Mouse (Mus musculus) neural tube, embryonic 11.5 days (tissue): ENCODE data around the gene Naglu. TPM values are rescaled to one million over a fixed set of nuclear protein-coding genes. Genes with fewer than 3 reads are reported as not detected.

ENCODE experiments used
- ATAC-seq: fragments of 200-750 bp; cut with Nextera tagmentation; 2 replicates; pipeline ENCODE4 v1.8.0; 2017; ENCODE audit warnings: moderate number of reproducible peaks, mild to moderate bottlenecking, moderate TSS enrichment, moderate library complexity; ENCODE audit not compliant: insufficient read depth, low FRiP score, low TSS enrichment
- DNase-seq: peaks from one replicate; pipeline ENCODE4 v3.0.0-alpha.2; 2015; ENCODE audit warnings: low spot score
- H3K27ac ChIP-seq: fragments of 300-500 bp; sonication (generic); 2 replicates; pipeline ENCODE4 v1.5.1; 2014; ENCODE audit warnings: low read depth, mild to moderate bottlenecking, low read length
- H3K27me3 ChIP-seq: fragments of 300-500 bp; sonication (generic); 2 replicates; pipeline ENCODE4 v1.6.1; 2014; ENCODE audit warnings: mild to moderate bottlenecking, low read length, mixed read lengths; ENCODE audit not compliant: control insufficient read depth, insufficient read depth
- H3K36me3 ChIP-seq: fragments of 300-500 bp; sonication (generic); 2 replicates; pipeline ENCODE4 v1.6.1; 2014; ENCODE audit warnings: mild to moderate bottlenecking, low read length, moderate library complexity, mixed read lengths; ENCODE audit not compliant: control insufficient read depth, insufficient read depth
- H3K4me1 ChIP-seq: fragments of 300-500 bp; sonication (generic); 2 replicates; pipeline ENCODE4 v1.6.1; 2014; ENCODE audit warnings: low read length, mixed read lengths; ENCODE audit not compliant: control insufficient read depth, insufficient read depth
- H3K4me2 ChIP-seq: fragments of 300-500 bp; sonication (generic); 2 replicates; pipeline ENCODE4 v1.6.1; 2014; ENCODE audit warnings: low read depth, mild to moderate bottlenecking, moderate library complexity
- H3K4me3 ChIP-seq: fragments of 300-500 bp; sonication (generic); 2 replicates; pipeline ENCODE4 v1.5.1; 2014; ENCODE audit warnings: low read depth, low read length
- H3K9ac ChIP-seq: fragments of 300-500 bp; sonication (generic); 2 replicates; pipeline ENCODE4 v1.6.1; 2014; ENCODE audit warnings: mild to moderate bottlenecking, low read length
- H3K9me3 ChIP-seq: fragments of 300-500 bp; sonication (generic); 2 replicates; pipeline ENCODE4 v1.6.1; 2016; ENCODE audit warnings: low read length; ENCODE audit not compliant: control insufficient read depth
- WGBS: fragments of 180-500 bp; shearing (Covaris S2); extraction: QIAGEN DNeasy Blood & Tissue Kit; methylation state at CpG from one replicate; pipeline ENCODE4 v1.1.7; 2014; 5-methylcytosine and 5-hydroxymethylcytosine counted together
- polyA plus RNA-seq: library from polyadenylated mRNA; unstranded; fragments of >200 nt; fragmentation: Nextera tagmentation; extraction: Ambion mirVana; gene quantifications from 2 replicates; pipeline ENCODE4 v1.2.1, GENCODE M21; 2014

Naglu gene
- polyA plus RNA-seq, 1 experiment from 2014 or later, result 5.8 TPM

DNA sequence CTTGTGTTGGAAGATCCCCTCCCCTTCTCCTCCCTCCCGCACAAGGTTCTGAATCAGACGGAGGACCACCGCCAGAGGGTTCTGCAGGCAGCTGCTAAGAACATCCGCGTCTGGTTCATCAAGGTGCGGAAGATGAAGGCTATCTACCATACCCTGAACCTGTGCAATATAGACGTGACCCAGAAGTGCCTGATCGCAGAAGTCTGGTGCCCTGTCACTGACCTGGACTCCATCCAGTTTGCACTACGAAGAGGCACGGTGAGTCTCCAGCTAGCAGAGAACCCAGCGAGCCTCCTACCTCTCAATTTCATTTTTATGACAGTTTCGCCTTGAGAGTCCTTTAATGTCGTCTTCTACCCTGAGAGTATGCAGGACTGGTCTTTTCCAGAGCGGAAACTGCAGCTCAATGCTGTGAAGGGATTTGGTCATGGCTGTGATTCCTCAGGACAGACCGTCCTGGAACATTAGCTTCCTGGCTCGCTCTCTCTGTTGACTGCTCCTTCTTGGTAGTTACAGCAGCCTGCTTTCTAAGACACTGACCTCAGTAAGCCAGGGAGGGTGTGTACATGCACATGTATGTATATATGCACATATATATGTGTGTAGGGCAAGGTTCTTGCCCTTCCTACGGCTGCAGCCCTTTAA is 35.8 kb upstream of the Naglu start:
- Histone ChIP-seq H3K4me2 (no peak overlapping the region), H3K27me3 (no peaks in the 10 kb centered on the region), H3K4me3 (no peak overlapping the region), H3K9ac (no peak overlapping the region), H3K9me3 (no peaks in the 10 kb centered on the region), H3K4me1 (no peaks in the 10 kb centered on the region), H3K27ac (no peak overlapping the region), H3K36me3 (peaks cover 7% of the 10 kb centered on the region)
- ATAC-seq (no peak), DNase-seq (no peak)
- 94% methylated on average over 17 of the region's 17 CpGs for WGBS

DNA sequence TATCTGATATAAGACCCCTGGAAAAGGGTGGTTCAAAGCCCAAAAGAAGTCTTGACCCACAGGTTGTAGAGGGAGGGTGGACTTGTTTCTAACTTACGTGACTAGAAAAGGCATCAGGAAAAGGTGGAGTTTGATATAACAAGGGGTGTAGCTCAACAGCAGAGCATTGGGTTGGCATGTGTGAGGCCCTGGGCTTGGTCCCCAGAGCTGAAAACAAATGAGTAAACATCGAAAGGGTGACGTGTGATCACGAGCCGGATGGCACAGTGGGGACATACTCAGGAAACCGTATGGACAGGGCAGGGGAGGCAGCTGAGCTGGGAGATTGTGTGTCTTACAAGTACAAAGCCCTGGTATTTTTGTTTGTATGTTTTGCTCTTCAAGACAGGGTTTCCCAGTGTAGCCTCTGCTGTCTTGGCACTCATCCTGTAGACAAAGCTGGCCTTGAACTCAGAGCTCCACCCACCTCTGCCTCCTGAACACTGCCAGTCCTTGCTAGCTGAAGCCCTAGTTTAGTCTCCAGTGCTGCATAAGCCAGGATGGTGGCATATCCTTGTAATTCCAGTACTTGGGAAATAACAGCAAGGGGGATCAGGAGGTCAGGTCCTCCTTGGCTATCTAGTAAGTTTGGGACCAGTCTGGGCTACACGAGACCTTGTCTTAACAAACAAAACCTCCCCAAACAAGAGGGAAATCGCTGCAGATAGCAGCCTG is 35.0 kb upstream of the Naglu start:
- no peak overlapping the region for H3K4me2 ChIP-seq
- WGBS, result 95% methylated on average over 8 of the region's 8 CpGs
- peaks cover 7% of the 10 kb centered on the region for H3K36me3 ChIP-seq
- no peak for ATAC-seq
- H3K27me3 ChIP-seq, result no peaks in the 10 kb centered on the region
- H3K4me1 ChIP-seq, result no peaks in the 10 kb centered on the region
- H3K4me3 ChIP-seq, result no peak overlapping the region
- H3K9ac ChIP-seq, result no peak overlapping the region
- DNase-seq, result no peak
- no peaks in the 10 kb centered on the region for H3K9me3 ChIP-seq
- no peak overlapping the region for H3K27ac ChIP-seq

DNA sequence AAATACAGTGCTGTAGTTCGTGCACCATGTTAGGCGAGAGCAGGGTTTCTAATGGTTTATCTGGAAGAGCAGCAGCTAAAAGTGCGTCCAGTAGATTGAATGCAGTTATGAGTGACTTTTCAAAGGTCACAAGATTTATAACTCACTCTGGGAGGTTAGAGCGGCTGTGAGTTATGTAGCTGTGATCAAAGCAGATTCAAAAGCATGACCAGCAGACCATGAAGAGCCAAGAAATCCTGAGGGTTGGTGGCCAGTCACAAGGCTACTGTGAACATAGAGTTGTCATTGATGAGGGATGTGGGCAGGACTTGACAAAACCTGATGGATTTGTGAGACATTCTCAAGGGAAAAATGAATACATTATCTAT is 34.5 kb upstream of the Naglu start:
- peaks cover 7% of the 10 kb centered on the region for H3K36me3 ChIP-seq
- no peak for DNase-seq
- H3K9ac ChIP-seq, result no peak overlapping the region
- ATAC-seq, result no peak
- no peak overlapping the region for H3K27ac ChIP-seq
- no peak overlapping the region for H3K4me3 ChIP-seq
- H3K4me2 ChIP-seq, result no peak overlapping the region
- no peaks in the 10 kb centered on the region for H3K27me3 ChIP-seq
- H3K4me1 ChIP-seq, result no peaks in the 10 kb centered on the region
- H3K9me3 ChIP-seq, result no peaks in the 10 kb centered on the region
- WGBS, result 87% methylated on average over 4 of the region's 4 CpGs

DNA sequence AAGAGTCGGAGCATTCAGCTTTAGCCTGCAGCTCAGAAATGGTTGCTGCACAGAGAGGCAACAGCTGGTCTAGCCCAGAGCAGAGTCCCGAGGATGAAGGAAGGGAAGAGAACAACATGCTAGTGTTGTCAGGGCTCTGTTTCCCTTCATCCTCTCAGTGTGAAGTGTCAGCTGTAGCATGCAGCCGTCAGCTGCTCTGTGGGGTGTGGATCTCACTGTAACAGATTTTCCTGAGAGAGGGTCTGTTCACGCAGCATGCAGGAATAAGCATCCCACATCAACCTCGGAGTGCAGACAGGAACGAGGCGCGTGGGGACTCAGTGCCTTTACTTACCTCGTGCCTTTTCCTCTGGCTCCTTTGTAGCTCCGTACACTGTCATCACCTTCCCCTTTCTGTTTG is 32.0 kb upstream of the Naglu start:
- 86% methylated on average over 10 of the region's 10 CpGs for WGBS
- no peaks in the 10 kb centered on the region for H3K9me3 ChIP-seq
- ATAC-seq (no peak), DNase-seq (no peak)
- no peak overlapping the region for H3K9ac ChIP-seq
- no peak overlapping the region for H3K4me3 ChIP-seq
- no peak overlapping the region for H3K4me2 ChIP-seq
- H3K4me1 ChIP-seq, result no peaks in the 10 kb centered on the region
- no peak overlapping the region for H3K27ac ChIP-seq
- H3K36me3 ChIP-seq, result peaks cover 3% of the 10 kb centered on the region; the same call in 1 of the 2 replicates
- H3K27me3 ChIP-seq, result no peaks in the 10 kb centered on the region

DNA sequence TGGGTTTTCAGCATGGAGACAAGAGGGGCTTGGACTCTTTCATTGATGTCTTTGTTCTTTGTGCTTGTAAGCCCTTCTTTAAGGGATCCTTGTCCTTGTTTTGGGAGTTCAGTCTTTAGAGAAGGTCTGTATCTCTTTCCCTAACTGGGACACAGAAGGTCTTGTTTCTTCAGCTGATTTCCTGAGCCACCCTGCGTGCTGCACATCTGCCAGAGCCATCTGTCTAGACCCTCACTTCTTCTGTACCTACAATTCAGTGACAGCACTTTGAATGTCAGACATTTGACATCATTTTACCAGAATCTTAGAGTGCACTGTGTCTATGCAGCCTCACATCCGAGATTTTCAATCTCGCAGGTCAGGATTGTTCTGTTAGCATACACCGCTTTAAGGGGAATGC is 24.0 kb upstream of the Naglu start:
- H3K4me3 ChIP-seq, result no peak overlapping the region
- peaks cover 11% of the 10 kb centered on the region for H3K36me3 ChIP-seq
- H3K4me2 ChIP-seq, result no peak overlapping the region
- no peak overlapping the region for H3K27ac ChIP-seq
- WGBS, result 89% methylated on average over 4 of the region's 4 CpGs
- no peak overlapping the region for H3K9ac ChIP-seq
- no peak for DNase-seq
- ATAC-seq, result no peak
- no peaks in the 10 kb centered on the region for H3K4me1 ChIP-seq
- no peaks in the 10 kb centered on the region for H3K27me3 ChIP-seq
- no peaks in the 10 kb centered on the region for H3K9me3 ChIP-seq

DNA sequence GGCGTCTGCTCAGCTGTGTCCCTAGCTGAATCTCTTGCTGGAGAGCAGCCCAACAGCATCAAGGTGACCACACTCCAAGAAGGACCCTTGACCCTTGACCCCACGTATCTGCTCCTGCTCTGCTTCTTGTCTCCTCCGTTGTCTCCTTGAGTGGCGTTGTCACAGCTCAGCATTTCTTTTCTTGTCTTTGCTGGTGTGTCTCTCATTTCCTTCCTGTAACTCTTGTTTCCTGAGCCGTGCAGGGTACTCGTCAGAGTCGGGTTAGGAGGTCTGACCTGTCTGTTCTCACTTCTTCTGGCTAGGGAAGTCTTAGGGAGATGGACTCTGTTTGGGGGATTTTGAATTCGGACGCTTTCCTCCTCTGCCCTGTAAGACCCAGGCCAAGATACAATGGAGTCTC is 23.4 kb upstream of the Naglu start:
- no peak overlapping the region for H3K4me3 ChIP-seq
- no peaks in the 10 kb centered on the region for H3K27me3 ChIP-seq
- no peak overlapping the region for H3K9ac ChIP-seq
- no peak overlapping the region for H3K4me2 ChIP-seq
- no peak overlapping the region for H3K27ac ChIP-seq
- H3K9me3 ChIP-seq, result no peaks in the 10 kb centered on the region
- H3K4me1 ChIP-seq, result no peaks in the 10 kb centered on the region
- no peak for DNase-seq
- H3K36me3 ChIP-seq, result peaks cover 11% of the 10 kb centered on the region
- no peak for ATAC-seq
- WGBS, result 75% methylated on average over 9 of the region's 9 CpGs

DNA sequence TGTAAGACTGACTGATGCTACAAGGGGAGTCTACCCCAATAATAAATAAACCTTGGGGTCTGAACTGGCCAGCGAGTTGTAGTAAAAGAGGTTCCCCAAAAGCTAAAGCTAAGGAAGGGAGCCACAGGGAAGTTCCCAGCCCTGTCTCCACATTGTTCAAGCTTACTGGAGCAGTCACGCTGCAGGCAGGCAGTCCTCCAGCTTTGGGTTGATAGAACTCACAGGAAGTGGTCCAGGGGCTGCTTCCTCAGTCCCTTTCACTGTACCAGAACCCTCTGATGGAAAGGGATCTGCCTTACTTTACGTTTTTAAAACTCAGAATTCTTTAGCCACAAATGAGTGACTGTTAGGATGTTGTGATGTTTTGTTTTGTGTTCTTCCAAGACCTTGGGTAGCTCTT is 22.3 kb upstream of the Naglu start:
- Histone ChIP-seq H3K9me3 (no peaks in the 10 kb centered on the region), H3K4me1 (no peaks in the 10 kb centered on the region), H3K27me3 (no peaks in the 10 kb centered on the region), H3K36me3 (peaks cover 11% of the 10 kb centered on the region), H3K27ac (no peak overlapping the region), H3K4me3 (no peak overlapping the region), H3K9ac (no peak overlapping the region), H3K4me2 (no peak overlapping the region)
- ATAC-seq (no peak), DNase-seq (no peak)
- WGBS, result 86% methylated on average over 3 of the region's 3 CpGs

DNA sequence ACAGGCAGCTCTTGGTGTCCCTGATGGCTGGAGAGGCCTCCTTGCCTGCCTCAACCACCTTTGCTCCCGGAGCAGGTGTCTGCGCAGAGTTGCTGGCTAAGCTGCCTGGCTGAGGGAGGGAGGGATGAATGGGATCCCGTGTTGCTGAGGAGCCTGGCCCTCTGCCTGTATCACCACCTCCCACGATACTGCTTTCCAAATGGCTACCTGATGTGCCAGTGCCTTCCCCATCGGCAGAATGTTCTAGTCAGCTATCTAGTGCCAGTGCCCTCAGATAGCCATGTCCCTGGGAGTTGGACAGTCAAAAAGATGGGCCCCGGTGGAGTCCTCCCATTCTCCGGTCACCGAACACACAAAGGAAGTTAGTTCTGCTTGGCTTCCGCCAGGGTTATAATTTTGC is 19.5 kb upstream of the Naglu start:
- DNase-seq, result no peak
- H3K4me3 ChIP-seq, result no peak overlapping the region
- H3K27ac ChIP-seq, result no peak overlapping the region
- WGBS, result 92% methylated on average over 9 of the region's 9 CpGs
- H3K4me1 ChIP-seq, result no peaks in the 10 kb centered on the region
- no peaks in the 10 kb centered on the region for H3K27me3 ChIP-seq
- H3K4me2 ChIP-seq, result no peak overlapping the region
- H3K9me3 ChIP-seq, result no peaks in the 10 kb centered on the region
- H3K36me3 ChIP-seq, result peaks cover 5% of the 10 kb centered on the region
- no peak for ATAC-seq
- H3K9ac ChIP-seq, result no peak overlapping the region

DNA sequence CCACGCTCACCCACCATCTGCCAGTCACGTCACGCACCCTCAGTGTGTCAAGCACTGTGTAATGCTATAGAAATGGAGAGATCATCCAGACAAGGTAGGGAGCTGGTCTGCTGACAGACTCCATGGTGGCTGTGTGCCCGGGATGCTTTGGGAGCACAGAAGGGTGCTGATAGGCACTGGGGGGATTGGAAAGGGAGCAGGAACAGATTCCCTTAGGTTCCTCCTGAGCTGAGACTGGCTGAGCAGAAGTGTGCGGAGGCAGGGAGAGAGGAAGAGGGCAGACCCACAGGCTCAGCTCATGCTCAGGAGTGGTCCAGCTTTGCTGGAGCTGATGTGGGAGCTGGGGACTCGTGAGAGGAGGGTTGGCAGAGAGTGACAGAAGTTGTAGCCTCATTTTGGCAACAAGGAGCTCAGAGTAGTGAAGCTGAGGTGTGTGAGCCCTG is 18.7 kb upstream of the Naglu start:
- ATAC-seq (no peak), DNase-seq (no peak)
- H3K9ac ChIP-seq, result no peak overlapping the region
- no peaks in the 10 kb centered on the region for H3K4me1 ChIP-seq
- no peaks in the 10 kb centered on the region for H3K27me3 ChIP-seq
- H3K36me3 ChIP-seq, result peaks cover 5% of the 10 kb centered on the region
- 91% methylated on average over 6 of the region's 6 CpGs for WGBS
- H3K27ac ChIP-seq, result no peak overlapping the region
- no peaks in the 10 kb centered on the region for H3K9me3 ChIP-seq
- no peak overlapping the region for H3K4me3 ChIP-seq
- H3K4me2 ChIP-seq, result no peak overlapping the region
